Mouse (Mus musculus) heart, postnatal 0 days (tissue): ENCODE data around the gene Ushbp1.

Experiments
- CTCF ChIP-seq: IDR thresholded peaks from 2 replicates; pipeline ENCODE4 v1.5.1; 2016; ENCODE audit warnings: antibody characterized with exemption, control low read depth, low read depth
- EP300 ChIP-seq: IDR thresholded peaks from 2 replicates; pipeline ENCODE4 v1.6.1; 2016; ENCODE audit warnings: antibody characterized with exemption, low read depth

- TF ChIP-seq CTCF (no peak), EP300 (no peak)
Observed at GRCm38 (mm10) chr8:71376423-71377030, 19.1 kb downstream of the Ushbp1 start.
